Mouse (Mus musculus): ENCODE measurements around the gene Elf2.
"Not testable (repeated sequence)": the region's sequence is repeated elsewhere in the genome, so short reads cannot be mapped to it uniquely, and the experiment has no call there.

The Elf2 gene

DNA sequence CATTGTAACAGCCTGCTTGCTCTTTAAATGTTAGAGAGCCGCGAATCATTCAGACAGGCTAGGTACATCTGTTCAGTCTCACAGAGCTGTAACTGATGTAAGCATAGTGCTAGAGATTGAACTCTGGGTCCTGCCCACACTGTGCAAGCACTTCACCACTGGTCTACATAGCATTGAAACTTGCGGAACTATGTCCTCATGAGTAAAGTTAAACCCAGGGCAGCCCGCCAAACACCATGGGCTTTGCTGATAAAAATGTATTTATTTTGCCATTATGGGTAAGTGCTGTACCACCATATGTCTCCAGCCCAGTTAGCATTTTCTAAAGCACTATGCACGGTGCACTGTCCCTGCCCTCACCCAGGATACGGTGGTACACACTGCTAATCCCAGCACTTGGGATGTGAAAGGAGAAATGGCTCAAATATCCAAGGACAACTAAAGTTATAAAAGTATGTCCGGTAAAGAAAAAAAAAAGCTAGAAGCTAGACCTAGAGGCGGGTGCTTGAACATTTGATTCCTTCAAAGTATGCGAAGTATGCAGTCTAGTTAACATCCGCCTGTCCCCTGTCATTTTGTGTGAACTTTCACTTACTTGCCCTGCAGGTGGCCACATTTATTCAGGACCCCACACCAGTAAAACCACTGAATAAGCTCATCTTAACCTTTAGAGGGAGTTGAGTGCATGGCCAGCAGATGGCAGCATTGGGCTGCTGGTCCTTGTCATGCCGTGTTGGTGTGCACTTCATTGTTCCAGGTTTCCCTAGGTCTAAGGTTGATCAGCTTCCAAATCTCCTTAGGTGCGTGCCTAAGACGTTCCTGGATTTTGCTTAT lies 106.3 kb downstream of the Elf2 start:
- peak; percentile 69 for DNase-seq (ENCODE audit: low read depth, low spot score)

- DNase-seq (ENCODE audit: low read depth, low spot score): no peak
Measured at GRCm38 (mm10) chr3:51233474-51233873, 107.0 kb downstream of the Elf2 start.

DNA sequence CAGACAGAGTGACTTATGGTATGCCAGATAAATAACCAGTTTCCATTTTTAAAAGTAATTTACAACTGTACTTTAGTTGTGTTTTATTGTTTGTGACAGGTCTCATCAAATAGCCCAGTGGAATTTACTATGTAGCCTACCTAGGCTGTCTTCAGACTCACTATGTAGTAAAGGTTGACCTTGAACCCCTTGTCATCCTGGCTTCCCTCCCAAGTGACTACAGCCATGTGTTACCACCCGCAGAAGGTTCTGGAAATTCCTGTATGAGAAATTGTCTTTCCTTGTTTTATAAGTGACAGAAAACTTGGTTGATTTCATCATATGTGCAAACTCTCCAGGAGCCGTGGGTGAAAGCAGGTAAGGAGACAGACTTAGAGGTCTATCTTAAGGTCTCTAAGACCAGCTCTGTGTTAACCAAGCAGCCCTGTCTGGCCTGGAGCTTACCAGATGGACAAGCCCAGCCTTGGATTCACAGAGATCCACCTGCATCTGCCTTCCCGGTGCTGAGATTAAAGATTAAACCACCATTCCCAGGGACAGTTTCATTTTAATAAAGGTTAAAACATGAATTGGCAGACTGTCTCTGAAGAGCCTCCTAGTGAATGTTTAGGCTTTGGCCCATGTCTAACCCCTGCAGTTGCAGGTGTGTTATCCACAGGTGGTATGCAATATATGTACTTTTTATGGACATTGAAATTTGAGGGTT lies 108.1 kb downstream of the Elf2 start:
- DNase-seq (ENCODE audit: low read depth, low spot score): no peak

- no peak for DNase-seq (ENCODE audit: low read depth, low spot score)
Measured at GRCm38 (mm10) chr3:51231499-51231898, 109.0 kb downstream of the Elf2 start.

- no peak for DNase-seq (ENCODE audit: low read depth, low spot score)
Measured at GRCm38 (mm10) chr3:51230886-51231285, 109.6 kb downstream of the Elf2 start.

GRCm38 (mm10) chr3:51230146-51230835 lies 110.2 kb downstream of the Elf2 start:
- DNase-seq (ENCODE audit: low read depth, low spot score): no peak

GRCm38 (mm10) chr3:51229226-51229625 lies 111.2 kb downstream of the Elf2 start:
- no peak for DNase-seq (ENCODE audit: low read depth, low spot score)

GRCm38 (mm10) chr3:51228821-51229205 lies 111.7 kb downstream of the Elf2 start:
- no peak for DNase-seq (ENCODE audit: low read depth, low spot score)

GRCm38 (mm10) chr3:51228038-51228820 lies 112.2 kb downstream of the Elf2 start:
- DNase-seq (ENCODE audit: low read depth, low spot score): no peak

DNA sequence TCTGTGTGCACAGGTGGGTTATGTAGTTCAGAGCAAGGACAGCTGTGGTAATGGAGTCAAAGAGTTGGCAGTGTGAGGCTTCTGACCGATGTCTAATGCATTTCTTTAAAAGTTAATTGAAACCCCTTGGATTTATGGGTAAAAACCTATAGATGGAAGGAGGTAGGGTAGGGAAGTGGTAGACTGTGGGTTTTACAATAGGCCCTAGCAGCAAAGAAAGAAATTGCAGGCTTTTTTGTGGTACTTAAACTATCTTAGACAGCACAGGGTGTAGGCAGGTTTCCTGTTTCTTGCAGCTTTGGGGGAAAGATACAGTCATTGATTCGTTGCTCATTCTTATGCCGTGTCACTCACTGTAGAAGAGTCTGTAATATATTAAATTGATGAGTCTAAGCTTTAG lies 113.9 kb downstream of the Elf2 start:
- no peak for DNase-seq (ENCODE audit: low read depth, low spot score)

DNA sequence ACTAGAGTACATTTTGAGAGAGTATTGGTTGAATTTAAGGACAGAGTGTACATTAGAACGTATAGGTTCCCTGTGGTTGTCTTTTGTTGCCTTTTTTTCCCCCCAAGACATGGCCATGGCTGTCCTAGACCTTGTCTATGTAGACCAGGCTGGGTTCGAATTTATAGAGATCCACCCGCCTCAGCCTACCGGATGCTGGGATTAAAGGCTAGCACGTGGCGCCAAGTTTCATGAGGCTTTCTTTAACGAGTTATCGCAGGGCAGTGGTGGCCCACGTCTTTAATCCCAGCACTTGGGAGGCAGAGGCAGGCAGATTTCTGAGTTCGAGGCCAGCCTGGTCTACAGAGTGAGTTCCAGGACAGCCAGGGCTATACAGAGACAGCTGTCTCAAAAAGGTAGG lies 114.5 kb downstream of the Elf2 start:
- no peak for DNase-seq (ENCODE audit: low read depth, low spot score)

DNA sequence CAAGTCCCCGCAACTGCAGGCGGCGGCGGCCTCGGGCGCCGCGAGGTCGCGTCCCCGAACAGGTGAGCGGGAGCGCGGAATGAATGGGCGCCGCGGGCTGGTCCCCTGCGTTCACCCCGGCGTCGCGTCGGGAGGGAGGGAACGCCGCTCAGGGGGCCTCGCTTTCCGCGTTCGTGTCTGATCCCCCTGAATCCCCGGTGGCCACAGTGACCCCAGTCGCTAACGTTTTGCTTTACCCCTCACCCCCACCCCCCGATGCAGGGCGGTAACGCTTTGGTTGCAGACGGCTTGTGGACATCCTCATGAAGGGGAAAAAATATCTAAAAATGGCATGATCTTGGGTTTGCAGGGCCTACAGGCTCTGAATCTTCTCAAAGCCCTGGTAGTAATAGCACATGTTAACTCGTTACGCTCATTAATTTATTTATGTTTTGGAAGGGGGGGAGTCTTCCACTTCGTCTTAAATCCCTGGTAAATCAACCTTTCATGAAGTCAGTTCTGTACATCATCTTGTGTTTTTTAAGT lies 115.2 kb downstream of the Elf2 start:
- DNase-seq (ENCODE audit: low read depth, low spot score): no peak

GRCm38 (mm10) chr3:51224363-51225225 lies 115.9 kb downstream of the Elf2 start, which contains the start of gene Noct:
Noct (plus strand) TSS chr3:51224447.
- peak; percentile 87 for DNase-seq (ENCODE audit: low read depth, low spot score)

- no peak for DNase-seq (ENCODE audit: low read depth, low spot score)
Measured at GRCm38 (mm10) chr3:51223556-51223955, 116.9 kb downstream of the Elf2 start.

DNA sequence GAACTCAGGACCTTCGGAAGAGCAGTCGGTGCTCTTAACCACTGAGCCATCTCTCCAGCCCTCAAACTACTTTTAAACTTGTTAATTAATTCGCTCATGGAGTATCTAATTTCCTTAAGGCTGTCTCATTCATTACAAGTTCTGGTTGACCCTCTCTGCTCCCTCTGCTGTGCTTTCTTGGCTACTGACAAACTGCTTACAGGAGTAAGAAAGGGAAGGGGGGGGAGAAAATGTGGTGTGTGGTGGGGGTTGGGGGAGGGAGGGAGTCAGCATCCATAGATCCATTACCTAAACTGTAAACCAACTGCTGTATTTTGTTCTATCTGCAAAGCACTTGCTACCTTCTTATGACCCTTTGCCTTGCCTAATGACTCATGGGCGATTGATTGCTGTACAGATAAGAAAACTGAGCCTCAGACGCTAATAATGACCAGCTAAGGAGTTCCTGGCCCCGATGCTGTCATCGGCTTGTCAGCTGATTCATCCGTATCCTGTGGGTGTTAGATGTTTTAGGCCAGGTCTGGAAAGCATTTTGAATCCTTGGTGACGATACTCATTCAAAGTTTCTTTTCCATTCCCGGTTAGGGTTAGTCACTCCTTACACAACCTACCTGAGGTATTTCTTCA lies 117.5 kb downstream of the Elf2 start:
- DNase-seq (ENCODE audit: low read depth, low spot score): no peak

GRCm38 (mm10) chr3:51222302-51222701 lies 118.2 kb downstream of the Elf2 start:
- DNase-seq (ENCODE audit: low read depth, low spot score): no peak

DNA sequence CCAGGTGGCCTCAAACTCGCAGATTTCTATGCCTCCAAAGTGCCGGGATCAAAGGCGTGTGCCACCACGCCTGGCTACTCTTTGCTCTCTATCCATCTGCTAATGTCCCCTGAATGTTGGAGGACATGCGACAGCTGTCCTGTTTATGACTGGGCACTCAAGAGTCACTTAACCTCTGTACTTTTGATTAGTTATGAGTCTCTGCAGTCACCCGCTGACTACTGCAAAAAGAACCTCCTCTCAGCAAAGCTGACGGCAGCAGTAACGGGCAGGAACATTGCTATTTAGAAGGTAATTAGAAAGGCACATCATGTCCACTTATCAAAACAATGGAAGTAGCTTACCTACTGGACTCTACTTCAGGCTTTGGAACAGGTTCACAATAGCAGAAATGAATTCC lies 118.6 kb downstream of the Elf2 start:
- no peak for DNase-seq (ENCODE audit: low read depth, low spot score)

- no peak for DNase-seq (ENCODE audit: low read depth, low spot score)
Measured at GRCm38 (mm10) chr3:51220846-51221245, 119.6 kb downstream of the Elf2 start.

- DNase-seq (ENCODE audit: low read depth, low spot score): no peak
Measured at GRCm38 (mm10) chr3:51219213-51219612, 121.2 kb downstream of the Elf2 start.

GRCm38 (mm10) chr3:51218385-51218784 lies 122.1 kb downstream of the Elf2 start:
- DNase-seq (ENCODE audit: low read depth, low spot score): not testable (repeated sequence)

All from retina, adult 2 months (tissue).